Mouse (Mus musculus): Measurements from ENCODE around the gene Syne1. TPM values are rescaled to one million over a fixed set of nuclear protein-coding genes. Genes with fewer than 3 reads are reported as not detected.

The Syne1 gene
- total and polyA plus RNA-seq, 3 experiments: 29.0 to 66.6 (median 53.6) TPM

GRCm38 (mm10) chr10:5153047-5153446 lies 398.2 kb downstream of the Syne1 start:
- H3K27ac ChIP-seq: peak overlapping the region; percentile 38; the same call in 1 of the 2 replicates
- WGBS: 50% methylated on average over 6 of the region's 6 CpGs
- intact Hi-C loops (cut with DNase I): loop anchor here (5.0 kb wide), 1 partner anchor 71 kb away; no protein-coding TSS in a partner anchor
- no peaks in the 10 kb centered on the region for H3K79me2 ChIP-seq (replicated peaks; ENCODE audit: control insufficient read depth, insufficient read depth, low read length)
- DNase-seq: peak in 1 of 2 experiments; percentile 17
- peaks cover 3% of the 10 kb centered on the region for H3K4me1 ChIP-seq (ENCODE audit: control insufficient read depth, insufficient read depth, low read length)
- peaks cover 7% of the 10 kb centered on the region for H3K36me3 ChIP-seq (ENCODE audit: control insufficient read depth, insufficient read depth, low read length)
- H3K27me3 ChIP-seq (ENCODE audit: control insufficient read depth, insufficient read depth, low read length): no peaks in the 10 kb centered on the region
- no peak overlapping the region for H3K9ac ChIP-seq (ENCODE audit: low read depth, low read length)
- TF ChIP-seq EP300 (IDR thresholded peaks at IDR 0.05; ENCODE audit: insufficient read depth, low read depth, low read length): no peak
- TF ChIP-seq CTCF (IDR thresholded peaks at IDR 0.05): no peak
- TF ChIP-seq POLR2A (IDR thresholded peaks at IDR 0.05; ENCODE audit: insufficient read depth, low read depth, low read length): peak; percentile 26; the same call in 1 of the 2 replicates
- H3K4me3 ChIP-seq: no peak overlapping the region

- Histone ChIP-seq H3K4me1 (ENCODE audit: control insufficient read depth, insufficient read depth, low read length) (no peaks in the 10 kb centered on the region), H3K79me2 (replicated peaks; ENCODE audit: control insufficient read depth, insufficient read depth, low read length) (no peaks in the 10 kb centered on the region), H3K36me3 (ENCODE audit: control insufficient read depth, insufficient read depth, low read length) (peaks cover 10% of the 10 kb centered on the region), H3K9ac (ENCODE audit: low read depth, low read length) (no peak overlapping the region), H3K27me3 (ENCODE audit: control insufficient read depth, insufficient read depth, low read length) (no peaks in the 10 kb centered on the region), H3K4me3 (no peak overlapping the region), H3K27ac (no peak overlapping the region)
- no peak for DNase-seq
- intact Hi-C loops (cut with DNase I): no loop called here
- WGBS: 90% methylated on average over 5 of the region's 5 CpGs
- TF ChIP-seq CTCF (IDR thresholded peaks at IDR 0.05) (no peak), POLR2A (IDR thresholded peaks at IDR 0.05; ENCODE audit: insufficient read depth, low read depth, low read length) (no peak), EP300 (IDR thresholded peaks at IDR 0.05; ENCODE audit: insufficient read depth, low read depth, low read length) (no peak)
Measured at GRCm38 (mm10) chr10:5141471-5141870, 409.8 kb downstream of the Syne1 start.

- Histone ChIP-seq H3K36me3 (ENCODE audit: control insufficient read depth, insufficient read depth, low read length) (peaks cover 6% of the 10 kb centered on the region), H3K27me3 (ENCODE audit: control insufficient read depth, insufficient read depth, low read length) (no peaks in the 10 kb centered on the region), H3K4me1 (ENCODE audit: control insufficient read depth, insufficient read depth, low read length) (no peaks in the 10 kb centered on the region), H3K27ac (peak overlapping the region; percentile 33; the same call in 1 of the 2 replicates), H3K79me2 (replicated peaks; ENCODE audit: control insufficient read depth, insufficient read depth, low read length) (no peaks in the 10 kb centered on the region), H3K9ac (ENCODE audit: low read depth, low read length) (no peak overlapping the region), H3K4me3 (no peak overlapping the region)
- TF ChIP-seq EP300 (IDR thresholded peaks at IDR 0.05; ENCODE audit: insufficient read depth, low read depth, low read length) (no peak), POLR2A (IDR thresholded peaks at IDR 0.05; ENCODE audit: insufficient read depth, low read depth, low read length) (no peak), CTCF (IDR thresholded peaks at IDR 0.05) (no peak)
- peak in 1 of 2 experiments; percentile 24 for DNase-seq
- intact Hi-C loops (cut with DNase I): no loop called here
- WGBS: 77% methylated on average over 4 of the region's 4 CpGs
Measured at GRCm38 (mm10) chr10:5139932-5140264, 411.4 kb downstream of the Syne1 start.

DNA sequence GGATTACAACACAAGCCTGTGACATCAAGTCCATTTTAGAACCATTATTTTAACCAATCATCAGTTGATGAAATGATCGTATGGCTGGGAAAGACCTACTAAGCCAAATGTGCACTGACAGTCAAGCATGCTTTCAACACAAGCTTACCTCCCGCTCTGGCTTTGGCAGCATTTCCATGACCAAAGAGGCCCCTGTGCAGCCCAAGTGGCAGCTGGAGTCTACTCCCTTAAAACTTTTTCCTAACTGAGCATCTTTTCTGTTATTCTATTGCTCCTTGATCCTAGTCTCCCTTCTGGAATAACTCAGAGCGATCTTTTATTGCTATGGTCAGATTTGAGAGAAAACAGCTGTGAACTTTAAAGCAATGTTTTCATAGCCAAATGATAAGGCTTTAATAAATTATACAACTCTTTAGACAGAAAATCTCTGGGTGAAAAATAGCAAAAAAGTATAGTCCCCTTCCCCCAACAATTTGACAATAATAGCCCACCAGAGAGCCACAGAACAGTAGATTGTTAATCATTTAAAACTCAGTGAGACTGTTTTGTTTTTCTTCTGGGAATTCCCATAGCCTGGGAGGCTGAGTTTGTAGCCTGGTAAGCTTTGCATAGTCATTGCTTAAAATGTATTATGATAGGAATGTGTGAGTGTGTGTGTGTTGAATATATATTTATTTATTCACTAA lies 411.9 kb downstream of the Syne1 start:
- WGBS: 74% methylated on average over 3 of the region's 3 CpGs
- Histone ChIP-seq H3K27me3 (ENCODE audit: control insufficient read depth, insufficient read depth, low read length) (no peaks in the 10 kb centered on the region), H3K36me3 (ENCODE audit: control insufficient read depth, insufficient read depth, low read length) (peaks cover 6% of the 10 kb centered on the region), H3K4me3 (no peak overlapping the region), H3K4me1 (ENCODE audit: control insufficient read depth, insufficient read depth, low read length) (no peaks in the 10 kb centered on the region), H3K79me2 (replicated peaks; ENCODE audit: control insufficient read depth, insufficient read depth, low read length) (no peaks in the 10 kb centered on the region), H3K9ac (ENCODE audit: low read depth, low read length) (no peak overlapping the region), H3K27ac (peak overlapping the region; percentile 33; the same call in 1 of the 2 replicates)
- no peak for DNase-seq
- no peak for TF ChIP-seq CTCF (IDR thresholded peaks at IDR 0.05)
- no peak for TF ChIP-seq EP300 (IDR thresholded peaks at IDR 0.05; ENCODE audit: insufficient read depth, low read depth, low read length)
- TF ChIP-seq POLR2A (IDR thresholded peaks at IDR 0.05; ENCODE audit: insufficient read depth, low read depth, low read length): no peak
- intact Hi-C loops (cut with DNase I): no loop called here

DNA sequence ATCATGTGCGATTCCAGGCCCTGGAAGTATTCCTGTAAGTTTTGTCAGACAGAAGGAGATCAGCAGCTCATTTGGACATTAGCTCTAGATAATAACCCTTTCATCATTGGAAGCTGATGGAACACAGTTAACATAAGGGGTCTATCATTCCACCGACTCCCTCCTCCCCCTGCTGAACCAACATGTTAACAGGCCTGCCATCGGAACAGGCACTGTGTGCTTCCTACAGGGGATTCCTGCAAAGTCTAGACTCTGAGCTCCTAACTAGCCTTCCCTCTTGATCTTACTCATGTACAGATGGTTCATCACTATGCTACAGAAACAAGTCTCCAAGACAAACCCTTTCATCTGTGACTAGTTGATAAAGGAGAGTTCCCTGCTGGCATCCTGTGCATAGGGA lies 419.2 kb downstream of the Syne1 start:
- Histone ChIP-seq H3K79me2 (replicated peaks; ENCODE audit: control insufficient read depth, insufficient read depth, low read length) (no peaks in the 10 kb centered on the region), H3K4me1 (ENCODE audit: control insufficient read depth, insufficient read depth, low read length) (no peaks in the 10 kb centered on the region), H3K27me3 (ENCODE audit: control insufficient read depth, insufficient read depth, low read length) (no peaks in the 10 kb centered on the region), H3K9ac (ENCODE audit: low read depth, low read length) (no peak overlapping the region), H3K27ac (no peak overlapping the region), H3K4me3 (no peak overlapping the region), H3K36me3 (ENCODE audit: control insufficient read depth, insufficient read depth, low read length) (no peaks in the 10 kb centered on the region)
- WGBS: 72% methylated on average over 3 of the region's 3 CpGs
- intact Hi-C loops (cut with DNase I): no loop called here
- DNase-seq: no peak
- TF ChIP-seq CTCF (IDR thresholded peaks at IDR 0.05) (no peak), POLR2A (IDR thresholded peaks at IDR 0.05; ENCODE audit: insufficient read depth, low read depth, low read length) (no peak), EP300 (IDR thresholded peaks at IDR 0.05; ENCODE audit: insufficient read depth, low read depth, low read length) (no peak)

DNA sequence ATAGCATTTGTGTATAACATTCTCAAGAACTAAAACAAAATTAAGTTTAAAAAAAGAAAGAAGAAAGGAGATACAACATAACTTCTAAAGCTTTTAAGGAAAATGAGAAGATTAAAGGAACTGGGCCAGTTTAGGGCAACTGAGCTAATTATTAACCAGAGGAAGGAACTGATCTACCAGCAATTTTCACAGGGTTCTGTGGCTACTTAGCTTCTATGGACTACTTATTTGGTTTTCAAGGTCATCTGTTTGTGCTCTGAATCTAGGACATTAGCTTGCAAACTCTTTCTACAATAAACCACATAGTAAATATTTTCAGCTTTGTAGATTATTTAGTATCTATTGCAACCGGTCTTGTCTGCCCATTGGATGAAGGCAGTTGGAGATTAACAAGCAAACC lies 420.8 kb downstream of the Syne1 start:
- Histone ChIP-seq H3K79me2 (replicated peaks; ENCODE audit: control insufficient read depth, insufficient read depth, low read length) (no peaks in the 10 kb centered on the region), H3K27me3 (ENCODE audit: control insufficient read depth, insufficient read depth, low read length) (no peaks in the 10 kb centered on the region), H3K27ac (no peak overlapping the region), H3K9ac (ENCODE audit: low read depth, low read length) (no peak overlapping the region), H3K36me3 (ENCODE audit: control insufficient read depth, insufficient read depth, low read length) (no peaks in the 10 kb centered on the region), H3K4me3 (no peak overlapping the region), H3K4me1 (ENCODE audit: control insufficient read depth, insufficient read depth, low read length) (no peaks in the 10 kb centered on the region)
- TF ChIP-seq EP300 (IDR thresholded peaks at IDR 0.05; ENCODE audit: insufficient read depth, low read depth, low read length): no peak
- TF ChIP-seq CTCF (IDR thresholded peaks at IDR 0.05): no peak
- TF ChIP-seq POLR2A (IDR thresholded peaks at IDR 0.05; ENCODE audit: insufficient read depth, low read depth, low read length): no peak
- no peak for DNase-seq
- intact Hi-C loops (cut with DNase I): no loop called here
- WGBS: 90% methylated on average over 1 of the region's 1 CpGs
